Mouse (Mus musculus): ENCODE measurements around the gene Gm3336.

- TF ChIP-seq POLR2A (IDR thresholded peaks at IDR 0.05; ENCODE audit: low read depth, low read length) (no peak), CTCF (IDR thresholded peaks at IDR 0.05; ENCODE audit: extremely low read depth, insufficient read length, insufficient replicate concordance, low read depth, low read length) (no peak)
Observed at GRCm38 (mm10) chr8:70745691-70746220, 27.4 kb downstream of the Gm3336 start.

All from small intestine, adult 2 months (tissue).